Mouse (Mus musculus) limb, embryonic 10.5 days (tissue): ENCODE measurements at regions not wholly inside any gene's neighbourhood (a gene's known extent, or its start where the extent isn't known, plus 50 kb on each side); places are given as distances from the start of the nearest gene placed in this dataset.

ENCODE experiments used
- DNase-seq: peaks from one replicate; pipeline ENCODE4 v3.0.0-alpha.2; 2017; ENCODE audit warnings: low spot score
- H3K27ac ChIP-seq: fragments of 300-500 bp; sonication (generic); 2 replicates; pipeline ENCODE4 v1.5.1; 2016; ENCODE audit warnings: mild to moderate bottlenecking
- H3K27me3 ChIP-seq: fragments of 300-500 bp; sonication (generic); 2 replicates; pipeline ENCODE4 v1.6.1; 2016; ENCODE audit warnings: low read depth, mild to moderate bottlenecking; ENCODE audit not compliant: poor library complexity, severe bottlenecking
- H3K36me3 ChIP-seq: fragments of 300-500 bp; sonication (generic); 2 replicates; pipeline ENCODE4 v1.6.1; 2016; ENCODE audit warnings: mild to moderate bottlenecking, moderate library complexity
- H3K4me1 ChIP-seq: fragments of 300-500 bp; sonication (generic); 2 replicates; pipeline ENCODE4 v1.6.1; 2016
- H3K4me3 ChIP-seq: fragments of 300-500 bp; sonication (generic); 2 replicates; pipeline ENCODE4 v1.5.1; 2016; ENCODE audit warnings: mild to moderate bottlenecking, moderate library complexity
- H3K9me3 ChIP-seq: fragments of 300-500 bp; sonication (generic); replicated peaks from 2 replicates; pipeline ENCODE4 v1.6.1; 2016; ENCODE audit warnings: mild to moderate bottlenecking
- WGBS: fragments of 180-500 bp; shearing (Covaris S2); methylation state at CpG from one replicate; pipeline ENCODE4 v1.1.7; 2016; 5-methylcytosine and 5-hydroxymethylcytosine counted together

DNA sequence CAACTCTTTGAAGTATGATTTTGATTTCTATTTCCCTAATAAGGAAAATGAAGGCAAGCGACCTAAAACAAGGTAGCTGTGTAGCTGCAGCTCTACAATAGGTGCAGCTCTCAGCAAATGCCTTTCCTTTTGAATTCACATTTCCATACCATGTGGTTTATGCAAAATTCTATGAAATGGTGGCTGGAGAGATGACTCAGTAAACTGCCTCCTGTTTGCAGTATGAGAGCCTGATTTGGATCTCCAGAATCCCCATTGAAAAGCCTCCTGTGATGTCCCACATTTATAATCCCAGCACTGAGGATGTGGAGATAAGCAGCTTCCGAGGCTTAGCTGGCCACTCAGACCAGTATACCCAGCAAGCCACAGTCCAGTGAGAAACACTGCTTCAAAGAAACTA, 59.6 kb downstream of the Npy1r start:
- H3K36me3 ChIP-seq = no peaks in the 10 kb centered on the region
- H3K4me3 ChIP-seq = no peak overlapping the region
- no peaks in the 10 kb centered on the region for H3K9me3 ChIP-seq
- no peaks in the 10 kb centered on the region for H3K27me3 ChIP-seq
- H3K27ac ChIP-seq = no peak overlapping the region
- DNase-seq = no peak
- H3K4me1 ChIP-seq = no peaks in the 10 kb centered on the region
- WGBS = 90% methylated on average over 2 of the region's 2 CpGs

DNA sequence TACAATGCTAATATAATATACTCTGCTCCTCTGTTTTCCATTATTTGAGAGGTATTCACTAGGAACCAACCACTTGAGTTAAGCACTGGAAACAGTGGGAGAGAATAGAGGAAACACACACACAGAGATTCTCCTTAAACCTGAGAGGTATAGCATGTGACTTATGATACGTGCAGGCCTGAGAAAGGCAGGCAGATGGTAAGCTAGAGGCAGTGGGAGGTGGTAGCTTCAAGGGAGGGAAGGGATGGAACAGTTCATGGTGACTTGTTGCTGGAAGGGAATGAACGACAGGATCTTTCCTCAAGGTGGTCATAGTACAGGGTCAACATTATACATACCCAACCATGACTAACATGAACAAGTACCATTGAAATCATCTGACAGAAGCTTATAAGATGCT, 60.8 kb downstream of the Npy1r start:
- no peaks in the 10 kb centered on the region for H3K4me1 ChIP-seq
- WGBS = 85% methylated on average over 2 of the region's 2 CpGs
- no peaks in the 10 kb centered on the region for H3K36me3 ChIP-seq
- no peaks in the 10 kb centered on the region for H3K27me3 ChIP-seq
- H3K4me3 ChIP-seq = no peak overlapping the region
- no peak overlapping the region for H3K27ac ChIP-seq
- H3K9me3 ChIP-seq = no peaks in the 10 kb centered on the region
- DNase-seq = no peak

- Histone ChIP-seq H3K27me3 (no peaks in the 10 kb centered on the region), H3K4me3 (no peak overlapping the region), H3K9me3 (no peaks in the 10 kb centered on the region), H3K27ac (no peak overlapping the region), H3K4me1 (no peaks in the 10 kb centered on the region), H3K36me3 (no peaks in the 10 kb centered on the region)
- WGBS = 95% methylated on average over 2 of the region's 2 CpGs
- no peak for DNase-seq
Measured at GRCm38 (mm10) chr8:66758519-66758918, 61.5 kb downstream of the Npy1r start.

DNA sequence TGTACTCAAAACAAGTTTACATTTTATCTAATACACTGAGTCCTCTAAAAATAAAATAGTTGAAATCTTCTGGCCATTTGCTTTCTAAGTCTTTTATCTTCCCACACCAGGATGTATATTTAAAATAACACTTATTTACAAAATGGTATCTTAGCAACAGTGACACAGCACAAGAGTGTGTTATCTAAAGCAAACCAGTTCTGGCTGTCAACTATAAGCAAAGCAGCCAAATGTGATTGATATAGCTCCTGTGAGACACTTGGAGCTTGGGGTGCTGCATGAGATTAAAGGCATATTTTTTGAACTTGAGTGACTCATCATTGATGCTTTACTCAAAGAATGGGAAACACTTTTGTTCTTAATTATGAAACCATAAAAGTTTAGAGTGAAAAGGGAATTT, 62.7 kb downstream of the Npy1r start:
- no peaks in the 10 kb centered on the region for H3K9me3 ChIP-seq
- DNase-seq = no peak
- H3K4me1 ChIP-seq = no peaks in the 10 kb centered on the region
- H3K36me3 ChIP-seq = no peaks in the 10 kb centered on the region
- H3K27me3 ChIP-seq = no peaks in the 10 kb centered on the region
- H3K27ac ChIP-seq = no peak overlapping the region
- no peak overlapping the region for H3K4me3 ChIP-seq

DNA sequence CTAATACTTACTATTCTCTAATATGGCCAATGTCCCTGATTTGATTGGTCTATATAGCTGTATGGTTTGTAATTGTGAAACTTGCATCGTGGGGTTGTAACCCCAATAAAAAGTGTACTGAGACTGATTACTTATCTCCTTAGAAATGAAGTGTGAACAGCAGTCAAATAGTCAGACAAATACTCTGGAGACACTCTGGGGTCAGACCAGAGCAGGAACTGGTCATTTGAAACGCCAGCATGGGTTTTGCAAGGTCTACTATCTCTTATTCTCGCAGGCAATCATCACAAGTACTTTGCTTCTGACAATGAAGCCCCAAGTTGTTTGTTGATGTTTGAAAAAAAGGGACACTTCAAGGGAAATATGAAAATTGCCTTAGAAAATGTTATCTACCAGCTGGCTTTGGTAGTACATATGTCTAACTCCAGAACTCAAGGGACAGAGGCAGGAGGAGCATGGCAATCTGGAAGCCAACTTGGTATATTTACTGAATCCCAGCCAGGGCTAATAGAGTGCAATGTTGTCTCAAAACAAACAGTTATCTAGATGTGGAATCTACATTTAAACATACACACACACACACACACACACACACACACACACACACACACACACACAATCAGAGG, 64.1 kb downstream of the Npy1r start:
- 67% methylated on average over 3 of the region's 3 CpGs for WGBS
- H3K4me1 ChIP-seq = no peaks in the 10 kb centered on the region

GRCm38 (mm10) chr8:66764992-66765528, 68.1 kb downstream of the Npy1r start:
- Histone ChIP-seq H3K36me3 (no peaks in the 10 kb centered on the region), H3K27me3 (no peaks in the 10 kb centered on the region), H3K9me3 (no peaks in the 10 kb centered on the region), H3K4me1 (no peaks in the 10 kb centered on the region), H3K27ac (no peak overlapping the region), H3K4me3 (no peak overlapping the region)
- 78% methylated on average over 3 of the region's 3 CpGs for WGBS
- DNase-seq = no peak

More for the DNA sequence above, 64.1 kb downstream of the Npy1r start:
- H3K4me3 ChIP-seq = no peak overlapping the region
- no peaks in the 10 kb centered on the region for H3K9me3 ChIP-seq
- no peaks in the 10 kb centered on the region for H3K27me3 ChIP-seq
- no peak for DNase-seq
- H3K36me3 ChIP-seq = no peaks in the 10 kb centered on the region
- no peak overlapping the region for H3K27ac ChIP-seq

DNA sequence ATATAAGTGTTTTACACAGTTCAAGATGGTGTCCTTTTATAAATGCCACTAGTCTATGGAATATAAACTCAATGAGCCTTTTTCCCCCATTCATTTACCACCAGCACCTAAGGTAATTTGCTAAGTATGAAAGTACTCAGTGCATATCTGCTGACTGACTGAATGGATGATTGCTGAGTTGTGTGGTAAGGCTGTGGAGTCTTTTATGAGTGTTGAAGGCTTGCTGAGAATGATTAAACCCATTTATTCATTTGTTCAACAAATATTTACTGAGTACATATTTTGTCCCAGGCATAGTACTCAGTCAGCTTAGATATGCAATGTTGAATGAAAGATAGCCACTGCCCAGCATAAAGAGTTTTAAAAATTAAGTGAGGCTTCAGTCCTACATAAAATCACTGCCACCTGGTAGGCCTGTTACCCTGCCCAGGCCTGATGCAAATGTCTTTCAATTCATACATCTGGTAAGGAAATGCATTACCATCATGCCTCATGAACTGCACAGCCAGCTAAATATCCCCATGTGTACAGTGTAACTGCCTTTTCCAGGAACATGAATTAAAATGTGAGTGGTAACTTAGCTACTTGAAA, 71.5 kb downstream of the Npy1r start:
- no peak overlapping the region for H3K27ac ChIP-seq
- no peaks in the 10 kb centered on the region for H3K9me3 ChIP-seq
- DNase-seq = no peak
- no peaks in the 10 kb centered on the region for H3K4me1 ChIP-seq
- no peaks in the 10 kb centered on the region for H3K36me3 ChIP-seq
- H3K4me3 ChIP-seq = no peak overlapping the region
- H3K27me3 ChIP-seq = no peaks in the 10 kb centered on the region

DNA sequence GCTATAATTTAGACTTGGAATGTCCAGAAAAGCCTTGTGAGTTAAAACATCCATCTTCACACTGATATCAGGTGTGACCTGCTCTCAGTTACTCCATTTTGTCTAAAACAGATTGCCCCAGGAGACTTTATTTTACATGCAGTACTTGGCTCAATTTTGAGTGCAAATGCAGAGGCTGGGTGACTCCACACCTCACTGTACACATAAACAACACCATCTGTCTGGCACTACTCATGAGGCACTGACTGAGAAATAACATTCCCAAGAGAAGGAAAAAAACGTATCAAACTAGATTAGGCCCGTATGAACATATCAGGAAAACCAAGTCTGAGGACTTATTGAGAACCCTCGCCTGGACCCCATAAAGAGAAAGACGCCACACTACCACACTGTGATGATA, 74.1 kb downstream of the Npy1r start:
- H3K27ac ChIP-seq = no peak overlapping the region
- H3K4me3 ChIP-seq = no peak overlapping the region
- H3K36me3 ChIP-seq = no peaks in the 10 kb centered on the region
- H3K4me1 ChIP-seq = no peaks in the 10 kb centered on the region
- DNase-seq = no peak
- H3K9me3 ChIP-seq = no peaks in the 10 kb centered on the region
- 83% methylated on average over 4 of the region's 4 CpGs for WGBS
- H3K27me3 ChIP-seq = no peaks in the 10 kb centered on the region

DNA sequence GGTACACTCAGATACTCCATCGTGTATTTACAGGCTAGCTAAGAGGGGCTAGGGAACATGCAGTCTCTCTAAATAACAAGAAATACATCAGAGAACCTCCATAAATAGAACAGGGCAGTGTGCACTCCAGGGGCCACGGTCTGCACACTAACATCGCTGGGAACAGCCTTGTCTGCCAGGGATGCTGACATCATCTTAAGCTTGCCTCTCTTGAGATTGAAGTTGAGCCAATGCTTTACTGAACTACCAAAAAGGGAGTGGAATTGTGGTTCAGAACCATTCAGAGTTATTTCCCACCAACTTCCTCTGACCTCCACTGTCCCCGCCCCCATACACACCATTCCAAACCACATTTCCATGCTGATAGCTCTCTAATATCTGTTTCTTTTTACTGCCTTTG, 75.7 kb downstream of the Npy1r start:
- peaks cover 5% of the 10 kb centered on the region; the same call in 1 of the 2 replicates for H3K4me1 ChIP-seq
- H3K27me3 ChIP-seq = no peaks in the 10 kb centered on the region
- WGBS = 90% methylated on average over 4 of the region's 4 CpGs
- H3K4me3 ChIP-seq = no peak overlapping the region
- H3K9me3 ChIP-seq = no peaks in the 10 kb centered on the region
- H3K36me3 ChIP-seq = no peaks in the 10 kb centered on the region
- no peak overlapping the region for H3K27ac ChIP-seq
- DNase-seq = no peak

DNA sequence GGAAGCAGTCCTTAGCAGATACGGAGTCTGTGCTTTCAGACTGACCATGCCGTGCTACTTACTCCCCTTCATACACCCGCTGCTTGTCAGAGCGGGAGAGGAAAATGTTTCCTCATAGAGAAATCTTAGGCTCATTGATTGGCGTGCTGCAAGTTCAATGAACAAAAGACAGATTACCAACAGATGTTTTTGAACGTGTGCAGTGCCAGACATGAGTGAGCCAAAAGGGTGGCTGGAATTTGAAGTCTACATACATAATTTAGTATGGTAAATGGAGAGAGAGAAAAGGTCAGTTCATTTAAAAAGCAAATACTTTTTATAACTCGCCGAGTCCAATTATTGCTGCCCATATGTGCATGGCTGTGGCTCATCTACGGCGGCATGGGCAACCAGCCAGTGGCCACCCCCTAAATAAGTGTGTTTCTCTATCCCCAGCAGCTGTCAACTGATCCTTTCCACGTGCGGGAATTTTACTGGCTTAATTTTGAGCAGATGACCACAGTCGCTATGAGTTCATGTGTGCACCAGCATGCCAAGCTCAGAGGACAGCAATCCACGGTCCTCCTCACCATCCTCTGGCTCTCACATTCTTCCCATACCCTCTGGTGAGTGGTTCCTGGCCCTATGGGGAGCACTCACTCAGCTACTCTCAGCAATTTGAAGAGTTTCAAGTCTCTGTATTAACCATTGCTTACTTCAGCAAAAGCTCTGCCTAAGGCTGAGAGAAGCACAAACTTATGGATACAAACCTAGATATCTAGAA, 80.3 kb downstream of the Npy1r start:
- Histone ChIP-seq H3K36me3 (no peaks in the 10 kb centered on the region), H3K4me3 (no peak overlapping the region), H3K9me3 (no peaks in the 10 kb centered on the region), H3K27me3 (no peaks in the 10 kb centered on the region), H3K4me1 (peaks cover 5% of the 10 kb centered on the region; the same call in 1 of the 2 replicates), H3K27ac (no peak overlapping the region)
- 50% methylated on average over 14 of the region's 14 CpGs for WGBS
- peak; percentile 65 for DNase-seq

- Histone ChIP-seq H3K9me3 (no peaks in the 10 kb centered on the region), H3K4me1 (peaks cover 5% of the 10 kb centered on the region; the same call in 1 of the 2 replicates), H3K27me3 (no peaks in the 10 kb centered on the region), H3K4me3 (no peak overlapping the region), H3K36me3 (no peaks in the 10 kb centered on the region), H3K27ac (no peak overlapping the region)
- 98% methylated on average over 1 of the region's 1 CpGs for WGBS
- no peak for DNase-seq
Measured at GRCm38 (mm10) chr8:66779622-66780021, 80.4 kb upstream of the Naf1 start.

DNA sequence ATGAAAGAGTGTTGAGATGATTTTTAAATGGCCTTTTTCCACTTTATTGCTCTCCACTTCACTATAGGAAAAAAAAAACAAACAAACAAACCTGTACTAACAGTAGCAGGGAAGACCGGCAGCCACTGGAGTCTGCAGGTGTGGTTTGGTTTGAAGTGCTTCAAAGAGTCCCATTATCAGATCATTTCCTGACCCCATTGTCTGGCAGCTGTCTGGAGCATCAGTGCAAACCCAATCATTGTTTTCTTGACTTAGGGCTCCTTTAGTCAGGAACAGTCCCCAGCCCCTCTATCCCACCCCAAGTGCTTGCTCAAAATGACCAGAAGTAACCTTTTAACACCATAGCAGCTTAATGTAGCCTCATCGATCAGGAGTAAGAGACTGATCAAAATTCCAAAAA, 77.4 kb upstream of the Naf1 start:
- Histone ChIP-seq H3K27me3 (no peaks in the 10 kb centered on the region), H3K27ac (no peak overlapping the region), H3K4me3 (no peak overlapping the region), H3K9me3 (no peaks in the 10 kb centered on the region), H3K4me1 (0 out of 2 replicates have a peak, but pooled peaks cover under 1% of the 10 kb centered on the region), H3K36me3 (no peaks in the 10 kb centered on the region)
- no peak for DNase-seq
- 76% methylated on average over 2 of the region's 2 CpGs for WGBS

DNA sequence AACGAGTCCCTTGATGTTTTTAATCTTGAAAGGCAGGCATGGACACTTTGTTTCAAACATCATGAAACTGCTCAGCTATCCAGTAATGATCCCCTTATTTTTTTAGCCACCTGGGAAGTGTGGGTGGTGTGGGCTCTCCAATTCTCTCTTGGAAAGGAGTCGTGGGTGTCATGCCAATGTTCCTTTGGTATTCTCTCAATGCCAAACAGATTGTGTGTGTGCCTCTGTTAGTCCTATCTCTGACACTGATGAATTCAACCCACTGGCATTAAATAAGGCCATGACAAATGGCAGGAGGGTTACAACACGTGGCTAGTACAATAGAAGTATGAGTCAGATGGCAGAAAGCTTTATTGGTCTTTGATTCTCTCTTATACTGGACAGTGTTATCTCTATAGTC, 74.0 kb upstream of the Naf1 start:
- H3K4me3 ChIP-seq = no peak overlapping the region
- no peak overlapping the region for H3K27ac ChIP-seq
- no peaks in the 10 kb centered on the region for H3K4me1 ChIP-seq
- no peaks in the 10 kb centered on the region for H3K9me3 ChIP-seq
- 76% methylated on average over 3 of the region's 3 CpGs for WGBS
- no peaks in the 10 kb centered on the region for H3K36me3 ChIP-seq
- no peaks in the 10 kb centered on the region for H3K27me3 ChIP-seq
- DNase-seq = no peak
